Mouse (Mus musculus) fibroblast of lung, adult 2 months (primary cell): ENCODE measurements around the gene Nudt13.
A peak's percentile ranks its signal among the peaks of the same experiment; 100 is the strongest.

ENCODE experiments used
- DNase-seq: peaks from one replicate; pipeline ENCODE4 v3.0.0-alpha.2; 2011; ENCODE audit warnings: low read depth

The Nudt13 gene

GRCm38 (mm10) chr14:20340149-20340548, 45.7 kb downstream of the Nudt13 start:
- no peak for DNase-seq

GRCm38 (mm10) chr14:20340866-20341265, 46.4 kb downstream of the Nudt13 start:
- DNase-seq = no peak

DNA sequence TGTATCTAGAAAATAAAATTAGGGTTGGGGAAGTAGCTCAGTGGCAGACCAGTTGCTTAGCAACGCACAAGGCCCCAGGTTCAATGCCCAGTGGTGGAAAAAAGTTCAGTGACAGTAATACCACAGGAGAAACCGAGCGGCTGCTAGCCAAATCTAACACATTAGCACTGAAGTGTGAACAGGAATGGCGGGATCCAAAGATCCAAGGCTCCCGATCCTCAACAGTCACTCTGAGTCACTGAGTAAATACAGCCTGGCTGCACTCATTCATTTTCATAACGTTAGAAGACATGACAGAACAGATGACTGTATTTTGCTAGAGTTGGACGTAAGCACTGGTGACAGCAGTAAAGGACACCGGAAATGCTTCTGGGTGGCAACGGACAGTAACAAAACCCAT, 51.4 kb downstream of the Nudt13 start:
- DNase-seq = no peak

- no peak for DNase-seq
Measured at GRCm38 (mm10) chr14:20347441-20347990, 53.0 kb downstream of the Nudt13 start.

DNA sequence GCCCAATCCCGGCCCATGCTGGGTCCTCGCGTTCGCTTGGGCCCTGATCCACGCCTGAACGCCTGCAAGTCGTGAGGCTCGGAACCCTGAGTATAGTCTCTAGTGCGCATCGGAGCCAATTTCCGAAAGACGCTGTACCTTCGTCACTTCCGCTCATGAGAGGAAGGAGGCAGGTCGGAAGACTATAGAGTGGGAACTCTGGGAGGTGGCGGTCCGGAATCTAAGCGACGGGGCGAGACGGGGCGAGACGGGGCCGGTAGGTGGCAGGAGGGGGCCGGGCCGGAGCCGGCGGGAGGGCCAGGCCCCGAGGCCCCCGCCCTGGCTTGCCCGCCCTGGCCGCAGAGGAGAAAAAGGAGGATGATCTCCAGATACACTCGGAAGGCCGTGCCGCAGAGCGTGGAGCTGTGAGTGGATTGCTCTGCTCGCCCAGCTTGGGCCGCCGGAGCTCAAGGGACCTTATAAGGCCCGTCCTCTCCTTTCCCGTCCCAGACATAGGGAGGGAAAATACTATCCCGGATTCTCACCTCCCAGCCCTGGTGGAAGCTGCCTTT, 53.6 kb downstream of the Nudt13 start, which contains the start of the genes Ecd and Fam149b:
TSS of gene Ecd (minus strand) at position 131 of the 551 bp plus-strand sequence.
TSS of gene Fam149b (plus strand) at position 172 of the 551 bp plus-strand sequence.
- peak; percentile 93 for DNase-seq

DNA sequence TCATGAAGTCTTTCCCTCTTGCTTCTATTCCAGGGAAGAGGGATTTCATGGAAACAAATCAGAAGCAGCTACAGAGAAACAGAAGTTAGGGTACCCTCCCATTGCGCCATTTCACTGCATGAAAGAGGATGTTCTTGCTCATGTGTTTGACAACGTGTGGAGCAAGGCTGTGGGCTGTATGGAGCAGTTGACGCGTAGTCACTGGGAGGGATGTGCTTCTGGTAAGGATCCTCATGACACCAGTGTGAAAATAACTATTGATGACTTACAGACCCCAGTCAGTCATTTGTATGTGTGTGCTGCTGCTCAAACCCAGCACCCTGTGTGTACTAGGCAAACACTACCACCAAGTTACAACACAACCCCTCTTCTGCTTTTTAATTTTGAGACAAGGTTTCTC, 68.7 kb downstream of the Nudt13 start:
- no peak for DNase-seq
